In the genomic region with DNA sequence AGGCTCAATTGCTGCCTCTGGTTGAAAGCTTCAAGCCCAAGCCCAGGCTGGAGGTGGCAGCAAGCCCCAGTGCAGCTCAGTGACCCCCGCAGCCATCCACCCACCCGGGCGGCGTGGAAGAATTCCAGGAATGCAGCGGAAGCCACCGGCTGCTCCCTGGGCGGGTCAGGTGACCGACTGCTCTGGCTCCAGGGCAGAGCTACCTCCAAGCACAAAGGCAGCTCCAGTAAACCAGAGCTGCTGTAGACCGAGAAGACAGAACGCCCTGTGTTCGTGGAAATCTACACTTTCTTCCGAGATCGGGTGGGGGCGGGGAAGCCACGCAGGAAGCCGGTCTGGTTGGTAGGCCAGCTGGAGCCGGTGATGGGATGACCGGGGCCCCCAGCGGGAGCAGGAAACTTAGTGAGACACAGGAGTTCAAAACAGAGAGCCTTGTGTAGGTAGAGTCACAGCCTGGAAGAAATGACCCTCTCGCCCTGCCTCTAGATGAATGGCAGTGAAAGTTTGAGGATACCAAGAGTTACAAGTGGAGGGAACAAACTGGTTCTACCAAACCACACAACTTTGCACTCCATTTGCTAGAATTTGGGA, we compare ENCODE assay signal across 8 mouse cellular contexts. TPM values are rescaled to one million over a fixed set of nuclear protein-coding genes. Genes with fewer than 3 reads are reported as not detected.
A peak's percentile ranks its signal among the peaks of the same experiment; 100 is the strongest.
DNase-seq lines count a peak whose midpoint lies in the region; ATAC-seq and TF ChIP-seq lines count a peak whose summit lies in the region.

No protein-coding gene starts in this region.

- no peak for TF ChIP-seq CTCF in brain, embryonic 14.5 days (IDR thresholded peaks at IDR 0.05; ENCODE audit: borderline replicate concordance, extremely low read depth, insufficient read depth, insufficient read length)

- no peak for TF ChIP-seq POLR2A in brain, embryonic 14.5 days (IDR thresholded peaks at IDR 0.05; ENCODE audit: borderline replicate concordance, extremely low read depth, insufficient read depth, insufficient read length, poor library complexity, severe bottlenecking)

- peak overlapping the region; percentile 49 for H3K4me3 ChIP-seq in heart, embryonic 16.5 days (ENCODE audit: low read length)

- peak overlapping the region; percentile 61 for H3K27ac ChIP-seq in heart, embryonic 16.5 days (ENCODE audit: low read length)

- H3K36me3 ChIP-seq in heart, embryonic 16.5 days (ENCODE audit: control insufficient read depth, insufficient read depth) = no peaks in the 10 kb centered on the region

- no peaks in the 10 kb centered on the region for H3K9me3 ChIP-seq in heart, embryonic 16.5 days (replicated peaks; ENCODE audit: control insufficient read depth, low read length)

- H3K9ac ChIP-seq in heart, embryonic 16.5 days (ENCODE audit: low read length) = peak overlapping the region; percentile 67

- no peaks in the 10 kb centered on the region for H3K27me3 ChIP-seq in heart, embryonic 16.5 days (ENCODE audit: control insufficient read depth, insufficient read depth, low read length)

- no peak for DNase-seq in frontal cortex, adult 2 months (ENCODE audit: extremely low spot score in 1 of 2, low spot score in 1 of 2)
- peak; percentile 63 for DNase-seq in brain, embryonic 14.5 days (ENCODE audit: low read depth)
- peak; percentile 92 for DNase-seq in kidney, postnatal 14 days
- peak; percentile 66 to 84 for DNase-seq in lung, postnatal 4 days
- DNase-seq in testis, postnatal 10 days (ENCODE audit: low spot score) = peak; percentile 68
- DNase-seq in spleen, postnatal 4 days (ENCODE audit: low spot score in 2 of 2) = no peak

- peaks cover 9% of the 10 kb centered on the region for H3K4me1 ChIP-seq in heart, embryonic 16.5 days (ENCODE audit: control insufficient read depth, insufficient read depth, low read length)

- H3K4me2 ChIP-seq in heart, embryonic 16.5 days (ENCODE audit: low read depth, low read length) = peak overlapping the region; percentile 72

- ATAC-seq in frontal cortex, adult (ENCODE audit: low TSS enrichment) = peak; percentile 47
- ATAC-seq in heart, embryonic 16.5 days (replicated peaks; ENCODE audit: extremely low read depth, insufficient read depth, low FRiP score) = peak; percentile 96

- 1% methylated on average over 20 of the region's 20 CpGs for WGBS in heart, embryonic 16.5 days

RNA-seq across cellular contexts. Expression of a gene that starts 4.2 kb away (rescaled TPM):
- 0.08 and 0.20 TPM in 2 replicates for polyA plus RNA-seq in frontal cortex, adult 2 months (2012; rRNA removed)
- polyA plus RNA-seq in brain, embryonic 14.5 days (2012; rRNA removed) = 2.1 and 3.3 TPM in 2 replicates
- polyA plus RNA-seq in heart, embryonic 16.5 days (2015; fragmentation: Nextera tagmentation; extraction: Ambion mirVana) = 0.64 and 1.3 TPM in 2 replicates

Comparison
In these comparisons a context has a peak if more than half of its experiments do, and no peak if none do; other contexts are left out.
1. DNase-seq: peak in brain, embryonic 14.5 days (single experiment), kidney, postnatal 14 days (single experiment), lung, postnatal 4 days (2 of 2) and testis, postnatal 10 days (single experiment); none in frontal cortex, adult 2 months (0 of 2) and spleen, postnatal 4 days (0 of 2).